Comparison of ENCODE assay signal across 9 mouse cellular contexts in the genomic region with DNA sequence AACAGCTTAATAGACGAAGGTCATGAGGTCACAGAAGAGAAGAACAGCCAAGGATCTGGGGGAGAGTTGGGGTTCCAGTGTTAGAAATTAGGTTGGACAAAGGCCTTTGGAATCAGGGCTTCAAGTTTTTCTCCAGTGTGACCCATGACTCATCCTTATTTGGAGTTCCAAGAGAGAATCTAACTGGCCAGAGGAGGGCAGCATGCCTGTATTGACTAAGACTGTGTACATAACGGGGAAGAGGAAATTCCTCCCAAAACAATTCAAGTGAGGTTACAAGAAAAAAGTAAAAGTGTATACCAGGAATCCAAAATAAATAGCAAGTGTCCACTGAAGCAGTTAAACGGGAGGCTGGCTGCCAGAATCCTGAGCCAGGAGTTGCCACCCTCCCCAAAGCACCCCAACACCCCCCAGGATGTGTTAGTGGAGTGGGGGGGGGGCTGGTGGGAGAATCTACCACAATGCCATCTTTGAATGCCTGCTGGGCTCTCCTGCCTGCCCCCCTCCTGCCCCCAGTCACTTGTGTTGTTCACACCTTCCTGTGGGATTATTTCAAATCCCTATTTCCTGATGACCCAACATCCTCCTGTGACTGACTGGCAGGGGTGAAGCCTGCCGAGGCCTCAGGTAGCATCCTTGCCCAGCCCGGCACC. TPM values are rescaled to one million over a fixed set of nuclear protein-coding genes. Genes with fewer than 3 reads are reported as not detected.
DNase-seq lines count a peak whose midpoint lies in the region; ATAC-seq lines count a peak whose summit lies in the region.
"Had no signal": no experiment of that assay in that cellular context is flagged by ENCODE, and none has a peak within 500 bp of the region (broad histone marks: within the 10 kb centered on the region; RNA-seq: fewer than 3 reads in every experiment).

No protein-coding gene starts in this region.

- H3K4me3 ChIP-seq in limb, embryonic 13.5 days = no peak overlapping the region
- no peak overlapping the region for H3K4me3 ChIP-seq in neural tube, embryonic 11.5 days (ENCODE audit: low read depth, low read length)

- H3K4me2 ChIP-seq in limb, embryonic 13.5 days (replicated peaks) = peak overlapping the region; percentile 7; the same call in 1 of the 2 replicates
- no peak overlapping the region for H3K4me2 ChIP-seq in neural tube, embryonic 11.5 days (ENCODE audit: low read depth)

- 31% methylated on average over 5 of the region's 5 CpGs for WGBS in limb, embryonic 13.5 days
- WGBS in neural tube, embryonic 11.5 days = 53% methylated on average over 5 of the region's 5 CpGs

- no peak overlapping the region for H3K9ac ChIP-seq in limb, embryonic 13.5 days
- H3K9ac ChIP-seq in neural tube, embryonic 11.5 days (ENCODE audit: low read length) = no peak overlapping the region

- DNase-seq in thymus, postnatal 25 days = peak; percentile 28
- no peak for DNase-seq in thymus, postnatal 0 days (ENCODE audit: low spot score)
- DNase-seq in embryo, embryonic 10 days (ENCODE audit: low spot score) = peak; percentile 86
- peak; percentile 84 for DNase-seq in heart, adult 8-10 months (ENCODE audit: low spot score)
- DNase-seq in kidney, adult 8-10 months = peak; percentile 60 to 77
- DNase-seq in neural tube, embryonic 11.5 days (ENCODE audit: low spot score) = peak; percentile 56
- DNase-seq in T-cell, adult 2 months (ENCODE audit: low spot score) = no peak

- H3K4me1 ChIP-seq in limb, embryonic 13.5 days = peaks cover 35% of the 10 kb centered on the region
- H3K4me1 ChIP-seq in neural tube, embryonic 11.5 days (ENCODE audit: control insufficient read depth, insufficient read depth, low read length) = no peaks in the 10 kb centered on the region

- ATAC-seq in limb, embryonic 13.5 days (ENCODE audit: low FRiP score, low read depth) = peak; percentile 74; the same call in 1 of the 2 replicates
- no peak for ATAC-seq in neural tube, embryonic 11.5 days (ENCODE audit: insufficient read depth, low FRiP score, low TSS enrichment)

- peak overlapping the region; percentile 33; the same call in 1 of the 2 replicates for H3K27ac ChIP-seq in limb, embryonic 13.5 days
- H3K27ac ChIP-seq in neural tube, embryonic 11.5 days (ENCODE audit: low read depth, low read length) = no peak overlapping the region
- H3K27ac ChIP-seq: macrophage had no signal

- H3K9me3 ChIP-seq in limb, embryonic 13.5 days = no peaks in the 10 kb centered on the region
- no peaks in the 10 kb centered on the region for H3K9me3 ChIP-seq in neural tube, embryonic 11.5 days (ENCODE audit: control insufficient read depth, low read length)

- no peaks in the 10 kb centered on the region for H3K36me3 ChIP-seq in limb, embryonic 13.5 days
- H3K36me3 ChIP-seq in neural tube, embryonic 11.5 days (ENCODE audit: control insufficient read depth, insufficient read depth, low read length) = no peaks in the 10 kb centered on the region

- H3K27me3 ChIP-seq in limb, embryonic 13.5 days = no peaks in the 10 kb centered on the region
- no peaks in the 10 kb centered on the region for H3K27me3 ChIP-seq in neural tube, embryonic 11.5 days (ENCODE audit: control insufficient read depth, insufficient read depth, low read length)

RNA-seq across cellular contexts. Expression of a gene that starts 31.9 kb away (rescaled TPM):
- polyA plus RNA-seq in thymus, postnatal 0 days (2015; fragmentation: Nextera tagmentation; extraction: Ambion mirVana) = 33.1 and 37.4 TPM in 2 replicates
- total RNA-seq in heart, adult 8-10 months (2022) = under 1 TPM; 0.28 to 0.76 (median 0.42) TPM
- polyA plus RNA-seq in limb, embryonic 13.5 days (2015; fragmentation: Nextera tagmentation; extraction: Ambion mirVana) = 51.6 and 55.2 TPM in 2 replicates
- polyA plus RNA-seq in neural tube, embryonic 11.5 days (2014; fragmentation: Nextera tagmentation; extraction: Ambion mirVana) = 49.6 and 59.7 TPM in 2 replicates

Comparison
In these comparisons a context has a peak if more than half of its experiments do, and no peak if none do; other contexts are left out.
1. DNase-seq: peak in thymus, postnatal 25 days (single experiment), embryo, embryonic 10 days (single experiment), heart, adult 8-10 months (single experiment), kidney, adult 8-10 months (2 of 2) and neural tube, embryonic 11.5 days (single experiment); none in thymus, postnatal 0 days (single experiment) and T-cell, adult 2 months (single experiment).